Mouse (Mus musculus) c-Kit-positive CD71-negative TER-119-negative erythroid progenitor cells, embryonic 14.5 days (primary cell): Measurements from ENCODE around the gene Gm2663.
"Not testable (repeated sequence)": the region's sequence is repeated elsewhere in the genome, so short reads cannot be mapped to it uniquely, and the experiment has no call there.

ENCODE experiments used
- DNase-seq: peaks from one replicate; pipeline ENCODE4 v3.0.0-alpha.2; 2013; ENCODE audit warnings: low read depth

The Gm2663 gene

DNA sequence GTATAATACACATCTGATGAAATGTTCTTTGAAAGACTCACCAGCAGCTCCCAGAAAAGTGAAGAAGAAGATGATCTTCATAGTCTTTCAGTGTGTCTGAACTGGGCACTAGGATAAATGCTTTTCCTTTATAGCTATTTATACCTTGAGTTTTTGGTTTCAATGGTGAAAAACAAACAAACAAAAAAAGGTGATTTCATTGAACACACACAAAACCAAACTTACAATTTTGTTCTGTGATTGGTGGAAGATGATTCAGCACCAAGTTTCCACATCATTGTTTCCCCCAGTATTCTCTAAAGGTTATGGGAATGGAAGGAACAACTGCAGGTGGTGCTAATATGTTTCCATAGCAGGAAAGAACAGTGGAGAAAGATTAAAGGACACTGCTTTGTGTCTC is at the start of gene Gm2663:
Gm2663 (minus strand) TSS at position 101 of the 400 bp plus-strand sequence.
- not testable (repeated sequence) for DNase-seq

DNA sequence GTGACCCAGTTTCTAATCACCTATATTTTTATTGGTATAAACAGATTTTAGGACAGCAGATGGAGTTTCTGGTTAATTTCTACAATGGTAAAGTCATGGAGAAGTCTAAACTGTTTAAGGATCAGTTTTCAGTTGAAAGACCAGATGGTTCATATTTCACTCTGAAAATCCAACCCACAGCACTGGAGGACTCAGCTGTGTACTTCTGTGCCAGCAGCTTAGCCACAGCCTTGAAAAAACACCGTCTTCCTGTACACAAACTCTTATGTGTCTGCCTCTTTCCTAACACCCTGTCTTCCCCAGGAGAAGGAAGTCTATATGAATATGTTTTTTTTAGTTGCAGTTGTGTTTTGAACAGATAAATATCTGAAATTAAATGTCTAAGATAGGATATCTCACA is 49.3 kb upstream of the Gm2663 start:
- DNase-seq: no peak

DNA sequence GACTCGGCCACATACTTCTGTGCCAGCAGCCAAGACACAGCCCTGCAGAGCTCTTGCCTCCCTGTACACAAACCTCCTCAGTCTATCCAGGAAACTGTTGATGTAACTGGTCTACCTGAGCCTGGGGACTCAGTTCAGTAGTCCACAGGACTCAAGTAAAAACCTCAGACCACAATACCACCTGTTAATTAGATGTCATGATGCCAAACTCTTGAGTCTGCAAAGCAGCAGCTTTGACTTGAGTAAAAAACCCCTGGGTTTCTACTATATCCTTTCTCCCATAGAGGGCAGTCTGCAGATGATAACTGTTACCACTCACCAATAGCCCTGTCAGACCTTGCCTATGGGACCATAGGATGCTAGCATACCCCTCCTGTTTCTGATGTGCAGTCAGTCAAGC is 48.7 kb upstream of the Gm2663 start:
- DNase-seq: no peak

DNA sequence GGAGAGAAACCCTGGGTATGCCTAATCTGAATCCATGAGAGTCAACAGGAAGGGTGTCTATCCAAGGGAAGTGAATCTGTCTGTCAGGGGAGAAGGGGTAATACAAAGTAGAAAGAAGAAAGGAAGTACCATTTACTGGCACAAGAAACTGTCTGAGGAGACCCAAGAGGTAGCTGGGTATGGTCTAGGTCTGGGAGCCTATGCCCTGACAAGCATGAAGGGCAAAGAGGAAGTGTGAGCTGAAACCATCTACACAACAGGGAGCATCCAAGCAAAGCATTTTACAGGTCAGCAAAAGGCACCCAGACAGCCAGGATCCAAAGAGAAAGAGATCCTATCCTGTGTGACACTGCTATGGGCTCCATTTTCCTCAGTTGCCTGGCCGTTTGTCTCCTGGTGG is 47.9 kb upstream of the Gm2663 start:
- no peak for DNase-seq

DNA sequence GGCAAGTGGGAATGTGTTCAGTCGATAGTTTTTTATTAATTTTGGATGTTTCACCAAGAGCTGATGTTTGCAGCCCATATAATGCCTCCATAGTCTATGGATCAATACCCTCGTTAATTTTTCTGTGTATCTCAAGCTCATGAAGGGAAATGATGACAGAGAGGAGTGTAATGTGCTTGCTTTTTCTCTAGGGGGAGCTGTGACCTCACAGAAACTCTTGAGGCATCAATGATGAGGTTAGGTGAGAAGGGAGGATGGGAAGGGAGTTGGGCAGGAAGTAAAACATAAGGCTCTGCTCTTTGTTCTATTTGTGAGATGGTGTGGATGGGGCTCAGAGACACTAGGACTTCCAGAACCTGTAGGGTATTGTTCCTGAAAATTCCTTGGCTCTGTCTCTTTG is 47.3 kb upstream of the Gm2663 start:
- DNase-seq: no peak

DNA sequence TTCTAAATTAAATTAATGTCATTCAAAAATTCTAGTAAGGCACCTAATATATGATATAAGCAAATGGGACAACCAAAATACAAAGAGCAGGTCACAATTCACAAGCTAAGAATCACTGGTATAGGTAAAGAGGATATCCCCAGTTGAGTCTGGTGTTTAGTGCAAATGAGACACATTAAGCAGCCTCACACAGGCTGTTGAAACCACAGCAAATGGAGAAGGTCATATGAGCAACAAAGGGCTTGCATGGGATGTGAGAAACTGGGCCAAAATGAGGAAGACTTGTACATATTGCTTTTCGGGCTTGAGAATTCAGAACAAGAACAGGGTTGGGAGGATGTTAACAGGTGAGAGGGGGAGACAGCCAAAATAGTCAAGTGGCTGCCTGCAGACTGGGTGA is 45.5 kb upstream of the Gm2663 start:
- no peak for DNase-seq

DNA sequence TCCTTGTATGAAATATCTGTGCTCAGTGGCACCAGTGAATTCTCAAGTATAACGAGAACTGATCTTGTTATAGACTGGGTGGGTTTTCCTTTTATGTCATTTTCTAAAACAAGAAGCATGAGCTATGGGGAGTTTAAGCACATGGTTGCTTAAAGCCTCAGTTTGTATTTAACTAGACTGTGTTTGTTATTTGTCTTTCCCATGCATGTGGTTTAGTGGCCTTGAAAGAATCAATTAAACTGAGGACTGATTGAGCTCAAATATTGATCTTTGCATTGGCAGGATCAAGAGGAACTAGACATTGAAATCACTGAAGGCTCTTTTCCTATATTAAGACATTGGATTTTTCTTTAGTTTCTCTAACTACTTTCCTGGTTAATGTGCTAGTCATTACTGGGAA is 45.0 kb upstream of the Gm2663 start:
- DNase-seq: no peak

DNA sequence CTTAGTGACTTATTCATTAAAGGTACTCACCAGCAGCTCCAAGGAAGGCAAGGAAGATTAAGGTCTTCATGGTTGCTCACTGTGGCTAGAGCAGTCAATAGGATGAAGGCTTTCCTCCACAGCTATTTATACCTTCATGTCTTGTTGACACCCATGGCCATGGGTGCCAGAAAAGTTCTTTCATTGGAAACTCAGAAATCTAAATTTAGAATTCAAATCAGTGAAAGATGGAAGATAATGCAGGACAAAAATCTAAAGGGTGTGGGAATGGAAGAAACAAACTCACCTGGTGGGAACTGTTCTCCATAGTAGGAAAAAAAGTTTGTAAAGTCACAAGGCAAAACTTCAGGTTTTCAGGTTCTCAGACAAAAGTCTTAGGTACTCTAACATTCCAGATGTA is 36.1 kb upstream of the Gm2663 start, which contains the start of gene 2210010C04Rik:
2210010C04Rik (minus strand) TSS at position 101 of the 400 bp plus-strand sequence.
- no peak for DNase-seq

DNA sequence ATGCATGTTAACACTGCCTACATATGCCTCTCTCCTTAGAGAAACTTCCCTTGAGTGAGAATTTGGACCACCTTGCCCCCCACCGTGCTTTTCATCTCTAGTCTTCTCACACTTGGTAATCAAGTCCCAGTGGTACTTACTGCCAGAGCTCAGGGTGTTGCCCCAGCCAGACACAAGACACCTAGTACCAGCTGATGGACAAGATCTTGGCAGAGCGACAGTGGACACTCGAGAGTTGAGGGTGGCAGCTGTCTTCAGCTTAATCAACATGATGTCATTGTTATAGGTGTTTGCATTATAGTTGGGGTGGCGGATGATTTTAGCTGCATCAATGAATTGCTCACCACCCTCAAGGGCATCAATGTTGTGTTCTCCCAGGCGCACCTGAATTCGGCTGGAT is 33.5 kb upstream of the Gm2663 start:
- DNase-seq: no peak

DNA sequence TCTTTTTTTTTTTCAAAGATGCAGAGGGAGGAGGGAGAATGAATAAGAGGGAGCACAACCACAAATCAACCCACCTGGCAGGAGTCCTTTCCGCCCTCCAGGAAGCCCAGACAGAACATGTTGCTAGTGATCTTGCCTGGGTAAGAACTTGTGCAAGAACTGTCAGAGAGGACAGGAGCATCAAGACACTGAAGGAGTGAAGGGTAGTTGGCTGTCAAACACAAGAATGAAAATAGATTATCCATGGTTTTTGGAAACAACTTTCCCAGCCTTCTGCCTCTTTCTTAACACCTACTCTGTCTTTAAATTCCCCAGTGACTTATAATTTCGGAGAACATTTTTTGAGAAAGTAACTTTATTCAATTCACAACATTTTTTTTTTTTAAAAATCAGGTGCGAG is 33.0 kb upstream of the Gm2663 start:
- no peak for DNase-seq

DNA sequence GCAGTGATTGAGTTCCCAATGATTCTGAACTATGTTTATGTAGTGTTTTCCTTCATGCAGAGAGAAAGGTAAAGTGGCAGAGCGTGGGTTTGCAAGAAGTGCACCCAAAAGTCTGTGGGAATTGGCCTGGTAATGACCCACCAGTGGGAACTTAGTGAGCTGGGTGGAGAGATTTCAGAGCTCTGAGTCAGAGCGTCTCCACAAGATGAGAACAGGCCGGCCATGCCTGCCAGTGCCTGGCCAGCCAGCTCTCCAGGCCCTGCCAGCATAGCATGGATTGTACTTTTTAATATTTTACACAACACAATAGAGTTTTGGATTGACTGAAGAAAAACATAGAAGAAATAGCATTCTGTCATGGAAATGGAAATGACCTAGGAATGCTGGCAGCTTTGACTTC is 31.5 kb upstream of the Gm2663 start:
- DNase-seq: no peak

DNA sequence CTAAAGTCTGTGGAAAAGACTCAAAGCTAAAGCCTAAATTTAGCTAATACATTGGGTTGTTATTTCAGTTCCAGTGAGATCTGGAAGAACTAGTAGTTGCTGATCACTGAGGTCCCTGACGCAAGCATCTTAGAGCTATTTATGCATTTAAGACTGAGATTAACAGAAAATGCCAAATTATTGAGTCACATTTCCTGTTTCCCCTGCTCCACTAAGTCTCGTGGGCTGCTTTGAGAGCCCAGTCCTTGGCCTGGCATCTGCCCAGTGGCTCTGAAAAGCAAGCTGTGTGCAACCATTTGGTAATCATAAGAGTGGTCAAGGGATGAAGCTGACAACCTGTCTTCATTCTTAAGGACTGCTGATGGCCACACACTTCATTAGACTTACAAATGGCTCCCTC is 27.8 kb upstream of the Gm2663 start:
- DNase-seq: no peak

DNA sequence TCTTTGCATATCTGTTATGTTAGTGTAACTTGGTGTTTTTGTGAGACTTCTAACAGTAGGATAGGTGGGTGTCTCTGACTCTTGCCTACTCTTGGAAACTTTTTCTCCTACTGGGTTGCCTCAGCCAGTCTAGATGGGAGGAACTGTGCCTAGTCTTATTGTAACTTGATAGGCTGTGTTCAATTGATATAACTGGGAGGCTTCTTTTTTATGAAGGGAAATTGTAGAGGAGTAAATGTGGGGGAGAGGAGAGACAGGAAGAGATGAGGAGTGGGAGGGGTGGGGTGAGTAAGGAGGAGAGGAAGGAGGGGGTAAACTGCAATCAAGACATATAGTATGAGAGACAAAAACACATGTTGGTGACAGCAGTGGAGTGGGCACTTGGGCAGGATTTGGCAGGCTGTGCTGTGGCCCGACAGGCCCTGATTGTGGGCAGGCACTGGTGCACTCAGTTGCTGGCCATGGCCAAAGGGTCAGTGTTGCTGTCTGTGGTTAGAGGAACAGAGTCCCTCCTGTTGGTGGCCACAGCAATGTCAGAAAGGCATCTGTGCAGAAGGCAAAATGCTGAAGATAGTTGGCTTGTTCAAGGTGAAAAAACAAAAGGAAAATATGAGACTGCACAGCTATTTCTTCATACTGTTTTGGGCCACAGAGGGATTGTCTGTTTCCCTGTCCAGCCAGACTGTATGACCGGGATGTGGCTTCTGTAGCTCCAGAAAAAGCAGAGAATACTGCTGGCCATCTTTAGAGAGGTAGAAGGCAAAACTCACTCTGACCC is 26.8 kb upstream of the Gm2663 start:
- DNase-seq: no peak

DNA sequence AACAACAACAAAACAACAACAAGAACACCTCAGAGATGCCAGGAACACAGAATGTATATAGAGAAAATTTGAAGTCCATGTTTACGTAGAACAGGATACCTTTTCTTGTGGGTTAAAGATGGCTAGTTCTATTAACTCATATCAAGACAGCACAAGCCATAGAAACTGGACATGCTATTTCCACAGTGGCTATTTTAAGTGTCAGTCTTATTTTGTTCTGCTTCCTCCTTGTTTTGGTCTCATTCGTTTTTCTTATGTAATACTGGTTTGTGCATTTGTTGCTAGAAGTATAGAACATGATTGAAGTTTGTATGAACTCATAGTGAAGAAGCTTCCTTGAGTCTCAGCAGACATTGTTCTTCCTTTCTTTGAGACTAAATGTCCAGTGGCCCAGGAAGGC is 19.9 kb upstream of the Gm2663 start:
- DNase-seq: no peak

DNA sequence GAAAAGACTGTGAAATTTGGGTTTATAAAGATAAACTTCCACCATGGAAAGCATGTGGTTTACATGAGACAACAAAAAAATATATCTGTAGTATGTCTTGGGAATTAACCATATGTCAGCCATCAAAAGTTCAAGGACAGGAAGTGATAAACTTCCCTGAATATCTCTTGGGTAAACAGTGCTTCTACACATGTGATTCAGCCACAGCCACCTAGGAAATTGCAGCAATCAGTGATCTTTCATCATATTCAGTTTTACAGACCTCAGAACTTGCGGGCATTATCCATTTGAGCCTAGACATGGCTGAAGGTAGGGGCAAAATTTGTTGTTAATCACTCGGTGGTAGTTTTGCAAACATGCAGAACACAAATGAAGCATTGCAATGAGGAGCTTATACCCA is 19.4 kb upstream of the Gm2663 start:
- no peak for DNase-seq

DNA sequence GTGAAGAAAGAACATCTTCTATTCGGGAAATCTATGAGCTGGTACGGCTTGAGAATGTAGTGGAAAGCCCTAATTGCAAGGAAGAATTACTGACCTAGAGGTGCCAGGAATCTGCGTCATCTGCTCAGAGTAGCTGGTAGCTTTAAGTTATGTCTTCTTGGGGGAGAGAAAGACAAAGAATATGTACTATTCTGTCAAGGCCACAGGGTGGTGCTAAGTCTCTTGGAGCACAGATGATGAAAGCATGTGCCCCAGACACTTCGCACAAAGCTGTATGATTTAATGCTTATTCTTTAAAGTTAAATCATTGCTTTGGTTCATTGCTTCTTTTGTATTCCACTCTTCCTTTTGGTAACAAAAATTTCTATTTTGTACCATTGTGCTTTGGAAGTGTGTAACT is 15.8 kb upstream of the Gm2663 start:
- DNase-seq: no peak

DNA sequence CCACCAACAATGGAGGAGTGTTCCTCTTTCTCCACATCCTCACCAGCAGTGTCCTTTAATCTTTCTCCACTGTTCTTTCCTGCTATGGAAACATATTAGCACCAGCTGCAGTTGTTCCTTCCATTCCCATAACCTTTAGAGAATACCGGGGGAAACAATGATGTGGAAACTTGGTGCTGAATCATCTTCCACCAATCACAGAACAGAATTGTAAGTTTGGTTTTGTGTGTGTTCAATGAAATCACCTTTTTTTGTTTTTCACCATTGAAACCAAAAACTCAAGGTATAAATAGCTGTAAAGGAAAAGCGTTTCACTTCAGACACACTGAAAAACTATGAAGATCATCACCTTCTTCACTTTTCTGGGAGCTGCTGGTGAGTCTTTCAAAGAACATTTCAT is 34.8 kb downstream of the Gm2663 start, which contains the start of gene 1810009J06Rik:
1810009J06Rik (plus strand) TSS at position 301 of the 400 bp plus-strand sequence.
- DNase-seq: not testable (repeated sequence)

DNA sequence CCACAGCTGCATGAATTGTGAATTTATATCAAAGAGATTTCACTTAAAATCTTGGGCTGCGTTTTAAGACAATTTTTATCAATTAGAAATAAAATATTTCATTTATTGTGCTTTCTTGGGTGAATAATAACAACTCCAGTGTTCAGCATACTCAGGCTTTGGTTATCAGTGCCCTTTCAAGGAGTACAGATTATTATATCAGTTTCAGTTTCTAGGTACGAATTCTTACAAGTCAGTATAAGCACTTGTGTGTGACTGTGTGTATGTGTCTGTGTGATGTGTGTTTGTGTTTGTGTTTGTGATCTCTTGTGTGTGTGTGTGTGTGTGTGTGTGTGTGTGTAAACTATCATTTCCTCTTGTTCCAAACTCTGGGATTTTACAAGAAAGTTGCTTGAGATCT is 45.6 kb downstream of the Gm2663 start:
- no peak for DNase-seq

DNA sequence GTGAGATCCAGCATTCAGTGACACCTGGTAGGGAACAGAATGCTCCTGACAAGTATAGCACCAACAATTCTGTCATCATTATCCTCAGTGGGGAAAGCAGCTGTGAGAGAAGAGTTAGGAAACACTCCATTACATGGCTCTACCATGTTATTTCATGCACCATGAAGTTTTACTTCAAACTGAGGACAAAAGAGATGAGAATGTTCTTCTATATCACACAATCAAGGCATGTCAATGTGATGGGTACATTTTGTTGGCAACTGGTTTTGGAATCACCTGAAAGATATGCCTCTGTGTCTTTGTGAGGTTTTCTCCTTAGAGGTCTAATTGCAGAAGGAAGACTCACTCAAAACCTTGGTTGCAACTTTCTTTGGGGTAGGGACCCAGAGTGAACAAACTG is 47.5 kb downstream of the Gm2663 start, which contains the start of gene Gm4744:
Gm4744 (minus strand) TSS at position 101 of the 400 bp plus-strand sequence.
- no peak for DNase-seq
